Mouse (Mus musculus): ENCODE measurements around the gene Thnsl2.

- no peak for TF ChIP-seq CTCF (IDR thresholded peaks at IDR 0.05; ENCODE audit: borderline replicate concordance, extremely low read depth, insufficient read depth, insufficient read length)
- no peak for TF ChIP-seq POLR2A (IDR thresholded peaks at IDR 0.05; ENCODE audit: borderline replicate concordance, extremely low read depth, insufficient read depth, insufficient read length, poor library complexity, severe bottlenecking)
Observed at GRCm38 (mm10) chr6:71111419-71112113, 32.7 kb downstream of the Thnsl2 start.

Data from brain, embryonic 14.5 days (tissue).